Mouse (Mus musculus) cerebellum, adult 2 months (tissue): ENCODE data around the gene Dock1. TPM values are rescaled to one million over a fixed set of nuclear protein-coding genes. Genes with fewer than 3 reads are reported as not detected.

ENCODE experiments used
- DNase-seq, 2 experiments: peaks; one replicate each; pipeline ENCODE4 v3.0.0; 2021
- H3K27ac ChIP-seq: fragments of 200-500 bp; 2 replicates; pipeline ENCODE4 v1.5.1; 2012; ENCODE audit warnings: low read length, control low read depth, inconsistent platforms; ENCODE audit not compliant: insufficient read depth
- H3K27me3 ChIP-seq: fragments of 200-500 bp; 2 replicates; pipeline ENCODE4 v1.6.1; 2012; ENCODE audit warnings: inconsistent platforms, mild to moderate bottlenecking, low read length, moderate library complexity; ENCODE audit not compliant: control insufficient read depth, insufficient read depth
- H3K4me1 ChIP-seq: fragments of 200-500 bp; 2 replicates; pipeline ENCODE4 v1.6.1; 2011; ENCODE audit warnings: low read length; ENCODE audit not compliant: control insufficient read depth, insufficient read depth
- H3K4me3 ChIP-seq: fragments of 200-500 bp; replicated peaks from 2 replicates; pipeline ENCODE3; 2011; ENCODE audit warnings: mild to moderate bottlenecking, low read depth, low read length, control low read depth; ENCODE audit not compliant: insufficient read depth
- CTCF ChIP-seq: fragments of 200-500 bp; IDR thresholded peaks from 2 replicates; pipeline ENCODE4 v1.5.1; 2011; ENCODE audit warnings: low read depth, mild to moderate bottlenecking, control low read depth, low read length, moderate library complexity, borderline replicate concordance; ENCODE audit not compliant: insufficient read depth
- POLR2A ChIP-seq: fragments of 200-500 bp; IDR thresholded peaks from 2 replicates; pipeline ENCODE4 v1.6.1; 2011; ENCODE audit warnings: low read length, control low read depth, borderline replicate concordance; ENCODE audit not compliant: insufficient read depth
- WGBS: fragments of 180-500 bp; shearing (Covaris S2); methylation state at CpG from one replicate; pipeline ENCODE4 v1.1.7; 2018; 5-methylcytosine and 5-hydroxymethylcytosine counted together
- polyA plus RNA-seq: library from polyadenylated mRNA; depleted of rRNA; stranded (reverse); fragments of >200 nt; gene quantifications from 2 replicates; pipeline ENCODE4 v1.2.3, GENCODE M21; 2012

The Dock1 gene
- polyA plus RNA-seq, 1 experiment: 16.9 TPM

GRCm38 (mm10) chr7:134840066-134840465, 169.6 kb downstream of the Dock1 start:
- Histone ChIP-seq H3K27me3 (no peaks in the 10 kb centered on the region), H3K4me3 (no peak overlapping the region), H3K4me1 (no peaks in the 10 kb centered on the region), H3K27ac (no peak overlapping the region)
- WGBS: 45% methylated on average over 2 of the region's 2 CpGs
- no peak for DNase-seq
- TF ChIP-seq POLR2A: no peak
- TF ChIP-seq CTCF: no peak

GRCm38 (mm10) chr7:134842751-134843150, 172.3 kb downstream of the Dock1 start:
- Histone ChIP-seq H3K4me3 (no peak overlapping the region), H3K4me1 (no peaks in the 10 kb centered on the region), H3K27ac (no peak overlapping the region), H3K27me3 (no peaks in the 10 kb centered on the region)
- TF ChIP-seq POLR2A: no peak
- TF ChIP-seq CTCF: no peak
- WGBS: 39% methylated on average over 4 of the region's 4 CpGs
- no peak for DNase-seq

GRCm38 (mm10) chr7:134862000-134862399, 191.5 kb downstream of the Dock1 start:
- Histone ChIP-seq H3K4me1 (no peaks in the 10 kb centered on the region), H3K4me3 (no peak overlapping the region), H3K27me3 (no peaks in the 10 kb centered on the region), H3K27ac (no peak overlapping the region)
- WGBS: 81% methylated on average over 6 of the region's 6 CpGs
- TF ChIP-seq CTCF (no peak), POLR2A (no peak)
- DNase-seq: no peak

GRCm38 (mm10) chr7:134864175-134864574, 193.7 kb downstream of the Dock1 start:
- 88% methylated on average over 2 of the region's 2 CpGs for WGBS
- H3K4me1 ChIP-seq: no peaks in the 10 kb centered on the region
- DNase-seq: no peak
- no peaks in the 10 kb centered on the region for H3K27me3 ChIP-seq
- no peak overlapping the region for H3K27ac ChIP-seq
- H3K4me3 ChIP-seq: no peak overlapping the region
- no peak for TF ChIP-seq CTCF
- no peak for TF ChIP-seq POLR2A

GRCm38 (mm10) chr7:134872511-134872910, 202.1 kb downstream of the Dock1 start:
- no peak overlapping the region for H3K27ac ChIP-seq
- WGBS: 79% methylated on average over 3 of the region's 3 CpGs
- no peak for TF ChIP-seq CTCF
- no peak for TF ChIP-seq POLR2A
- no peaks in the 10 kb centered on the region for H3K27me3 ChIP-seq
- H3K4me1 ChIP-seq: no peaks in the 10 kb centered on the region
- DNase-seq: no peak
- no peak overlapping the region for H3K4me3 ChIP-seq

GRCm38 (mm10) chr7:134872981-134873380, 202.5 kb downstream of the Dock1 start:
- 95% methylated on average over 7 of the region's 7 CpGs for WGBS
- no peaks in the 10 kb centered on the region for H3K27me3 ChIP-seq
- no peak for DNase-seq
- no peaks in the 10 kb centered on the region for H3K4me1 ChIP-seq
- H3K27ac ChIP-seq: no peak overlapping the region
- TF ChIP-seq POLR2A (no peak), CTCF (no peak)
- H3K4me3 ChIP-seq: no peak overlapping the region

GRCm38 (mm10) chr7:134878985-134879384, 208.5 kb downstream of the Dock1 start:
- DNase-seq: no peak
- TF ChIP-seq POLR2A: no peak
- TF ChIP-seq CTCF: no peak
- Histone ChIP-seq H3K27ac (no peak overlapping the region), H3K4me1 (no peaks in the 10 kb centered on the region), H3K27me3 (no peaks in the 10 kb centered on the region), H3K4me3 (no peak overlapping the region)
- WGBS: 56% methylated on average over 6 of the region's 6 CpGs

- no peak for DNase-seq
- no peak overlapping the region for H3K27ac ChIP-seq
- no peaks in the 10 kb centered on the region for H3K4me1 ChIP-seq
- H3K27me3 ChIP-seq: no peaks in the 10 kb centered on the region
- 36% methylated on average over 6 of the region's 6 CpGs for WGBS
- no peak for TF ChIP-seq CTCF
- TF ChIP-seq POLR2A: no peak
- no peak overlapping the region for H3K4me3 ChIP-seq
Measured at GRCm38 (mm10) chr7:134880431-134880830, 210.0 kb downstream of the Dock1 start.

GRCm38 (mm10) chr7:134883516-134883915, 213.1 kb downstream of the Dock1 start:
- 29% methylated on average over 6 of the region's 6 CpGs for WGBS
- H3K27me3 ChIP-seq: no peaks in the 10 kb centered on the region
- no peak overlapping the region for H3K27ac ChIP-seq
- TF ChIP-seq POLR2A (no peak), CTCF (no peak)
- H3K4me3 ChIP-seq: no peak overlapping the region
- DNase-seq: no peak
- no peaks in the 10 kb centered on the region for H3K4me1 ChIP-seq

GRCm38 (mm10) chr7:134892449-134892871, 222.0 kb downstream of the Dock1 start:
- TF ChIP-seq POLR2A: no peak
- no peak for TF ChIP-seq CTCF
- no peak for DNase-seq
- H3K4me1 ChIP-seq: no peaks in the 10 kb centered on the region
- H3K27me3 ChIP-seq: no peaks in the 10 kb centered on the region; the same call in 1 of the 2 replicates
- 77% methylated on average over 13 of the region's 13 CpGs for WGBS
- no peak overlapping the region for H3K27ac ChIP-seq
- H3K4me3 ChIP-seq: no peak overlapping the region
